Mouse (Mus musculus) thymus, adult 2 months (tissue): Measurements from ENCODE around the gene Med25.

Experiments used
- CTCF ChIP-seq: fragments of 200-500 bp; IDR thresholded peaks from 2 replicates; pipeline ENCODE4 v1.5.1; 2012; ENCODE audit warnings: mild to moderate bottlenecking, control low read depth, low read length, moderate library complexity, borderline replicate concordance; ENCODE audit not compliant: control insufficient read depth, poor library complexity, insufficient read depth; ENCODE audit errors: extremely low read depth
- POLR2A ChIP-seq: fragments of 200-500 bp; IDR thresholded peaks from 2 replicates; pipeline ENCODE4 v1.6.1; 2012; ENCODE audit warnings: mild to moderate bottlenecking, low read length, control low read depth, moderate library complexity; ENCODE audit not compliant: control insufficient read depth, poor library complexity, insufficient read depth; ENCODE audit errors: extremely low read depth

GRCm38 (mm10) chr7:44922530-44922929 lies 30.0 kb upstream of the Med25 start:
- TF ChIP-seq CTCF (no peak), POLR2A (no peak)
